Mouse (Mus musculus) left cerebral cortex, postnatal 36 days (tissue): Measurements from ENCODE around the gene Il6. TPM values are rescaled to one million over a fixed set of nuclear protein-coding genes. Genes with fewer than 3 reads are reported as not detected.
"Not testable (repeated sequence)": the region's sequence is repeated elsewhere in the genome, so short reads cannot be mapped to it uniquely, and the experiment has no call there.

Experiments
- DNase-seq, 2 experiments: peaks; one replicate each; pipeline ENCODE4 v3.0.0; 2021 to 2022; ENCODE audit warnings: low spot score in 2 of 2, mixed read lengths in 1 of 2
- intact Hi-C: fragments of 180-260 bp; cut with DNase I; formaldehyde crosslinking; loops from one replicate; pipeline ENCODE4 v1.15.1; 2025
- total RNA-seq, 2 experiments: library from RNA; stranded (reverse); gene quantifications; 2 replicates each; pipeline ENCODE4 v1.2.3; 2021

Il6 gene
- not detected for total RNA-seq

- intact Hi-C loops = no loop called here
- DNase-seq = peak; percentile 84 to 88
Measured at GRCm38 (mm10) chr5:30012726-30013503, at the start of gene Il6. TSS of gene Il6 (plus strand) at chr5:30013114.

GRCm38 (mm10) chr5:29963488-29963887, 49.4 kb upstream of the Il6 start:
- no peak for DNase-seq

GRCm38 (mm10) chr5:29970212-29970611, 42.7 kb upstream of the Il6 start:
- no peak for DNase-seq
- intact Hi-C loops = no loop called here

More at GRCm38 (mm10) chr5:29963488-29963887, 49.4 kb upstream of the Il6 start:
- intact Hi-C loops = no loop called here

GRCm38 (mm10) chr5:29972796-29973195, 40.1 kb upstream of the Il6 start:
- no peak for DNase-seq
- intact Hi-C loops = no loop called here

- intact Hi-C loops = no loop called here
- DNase-seq = no peak
Measured at GRCm38 (mm10) chr5:29973533-29973932, 39.4 kb upstream of the Il6 start.

GRCm38 (mm10) chr5:29974115-29974514, 38.8 kb upstream of the Il6 start:
- DNase-seq = no peak
- intact Hi-C loops = no loop called here

GRCm38 (mm10) chr5:29993583-29993982, 19.3 kb upstream of the Il6 start:
- DNase-seq = no peak
- intact Hi-C loops = no loop called here

GRCm38 (mm10) chr5:29994344-29994743, 18.6 kb upstream of the Il6 start:
- intact Hi-C loops = no loop called here
- DNase-seq = no peak

- intact Hi-C loops = no loop called here
- no peak for DNase-seq
Measured at GRCm38 (mm10) chr5:29997351-29997750, 15.6 kb upstream of the Il6 start.

- no peak for DNase-seq
- intact Hi-C loops = no loop called here
Measured at GRCm38 (mm10) chr5:30000921-30001320, 12.0 kb upstream of the Il6 start.

- intact Hi-C loops = no loop called here
- DNase-seq = no peak
Measured at GRCm38 (mm10) chr5:30014580-30014979, 1.7 kb downstream of the Il6 start.

GRCm38 (mm10) chr5:30035862-30036261, 22.9 kb downstream of the Il6 start:
- intact Hi-C loops, DNase-seq: not testable (repeated sequence)

GRCm38 (mm10) chr5:30037111-30037510, 24.2 kb downstream of the Il6 start:
- intact Hi-C loops, DNase-seq: not testable (repeated sequence)

GRCm38 (mm10) chr5:30039324-30039723, 26.4 kb downstream of the Il6 start:
- DNase-seq, intact Hi-C loops: not testable (repeated sequence)

- intact Hi-C loops, DNase-seq: not testable (repeated sequence)
Measured at GRCm38 (mm10) chr5:30039841-30040240, 26.9 kb downstream of the Il6 start.

GRCm38 (mm10) chr5:30058216-30058731, 45.4 kb downstream of the Il6 start:
- intact Hi-C loops = no loop called here
- DNase-seq = no peak

- DNase-seq, intact Hi-C loops: not testable (repeated sequence)
Measured at GRCm38 (mm10) chr5:30059607-30060006, 46.7 kb downstream of the Il6 start.

- no peak for DNase-seq
- intact Hi-C loops = no loop called here
Measured at GRCm38 (mm10) chr5:30067726-30068125, 54.8 kb downstream of the Il6 start.
